Mouse (Mus musculus): ENCODE measurements around the gene Cybrd1.

DNA sequence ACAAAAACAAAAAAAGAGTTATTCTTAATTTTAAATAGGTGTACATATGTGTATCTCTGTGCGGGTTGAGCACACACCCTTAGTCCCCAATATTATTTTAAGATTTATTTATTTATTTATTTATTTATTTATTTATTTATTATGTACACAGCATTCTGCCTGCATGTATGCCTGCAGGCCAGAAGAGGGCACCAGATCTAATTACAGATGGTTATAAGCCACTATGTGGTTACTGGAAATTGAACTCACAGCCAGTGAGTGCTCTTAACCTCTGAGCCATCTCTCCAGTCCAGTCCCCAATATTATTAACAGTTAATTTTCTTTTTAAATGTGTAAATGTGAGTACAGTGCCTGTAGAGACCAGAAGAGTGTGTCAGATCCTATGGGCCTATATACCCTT, 60.0 kb downstream of the Cybrd1 start:
- no peak for TF ChIP-seq CTCF (IDR thresholded peaks at IDR 0.05; ENCODE audit: low read depth, low read length)
- no peak for TF ChIP-seq POLR2A (IDR thresholded peaks at IDR 0.05; ENCODE audit: extremely low read depth, insufficient read depth, low read length)

Measured in liver, adult 2 months (tissue).